Mouse (Mus musculus): ENCODE data around the gene Il4i1.
A peak's percentile ranks its signal among the peaks of the same experiment; 100 is the strongest.
"Not testable (repeated sequence)": the region's sequence is repeated elsewhere in the genome, so short reads cannot be mapped to it uniquely, and the experiment has no call there.

The Il4i1 gene

DNA sequence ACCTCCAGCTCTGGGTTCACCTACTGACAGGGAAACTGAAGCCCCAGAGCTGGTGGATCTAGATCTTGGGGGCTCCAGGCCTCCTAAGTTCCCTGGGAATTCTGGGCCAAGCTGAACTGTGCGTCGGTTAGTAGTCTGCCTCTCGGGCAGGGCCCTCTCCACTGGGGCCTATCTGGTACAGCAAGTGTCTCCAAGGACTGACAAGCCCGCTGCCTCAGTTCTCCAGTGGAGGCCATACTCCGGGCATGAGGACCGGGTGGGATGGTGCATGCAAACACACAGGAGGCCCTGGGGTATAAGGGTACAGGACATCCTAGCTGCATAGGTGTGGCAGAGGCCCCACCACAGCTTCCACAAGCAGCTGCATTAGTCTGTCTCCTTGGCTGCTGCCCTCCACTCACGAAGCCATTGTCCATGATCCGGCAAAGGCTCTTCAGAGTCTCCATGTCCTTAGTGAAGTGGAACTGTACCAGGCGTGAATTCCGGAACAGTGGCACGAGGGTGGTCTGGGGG lies 47.9 kb downstream of the Il4i1 start:
- no peak for DNase-seq (ENCODE audit: low spot score)

DNA sequence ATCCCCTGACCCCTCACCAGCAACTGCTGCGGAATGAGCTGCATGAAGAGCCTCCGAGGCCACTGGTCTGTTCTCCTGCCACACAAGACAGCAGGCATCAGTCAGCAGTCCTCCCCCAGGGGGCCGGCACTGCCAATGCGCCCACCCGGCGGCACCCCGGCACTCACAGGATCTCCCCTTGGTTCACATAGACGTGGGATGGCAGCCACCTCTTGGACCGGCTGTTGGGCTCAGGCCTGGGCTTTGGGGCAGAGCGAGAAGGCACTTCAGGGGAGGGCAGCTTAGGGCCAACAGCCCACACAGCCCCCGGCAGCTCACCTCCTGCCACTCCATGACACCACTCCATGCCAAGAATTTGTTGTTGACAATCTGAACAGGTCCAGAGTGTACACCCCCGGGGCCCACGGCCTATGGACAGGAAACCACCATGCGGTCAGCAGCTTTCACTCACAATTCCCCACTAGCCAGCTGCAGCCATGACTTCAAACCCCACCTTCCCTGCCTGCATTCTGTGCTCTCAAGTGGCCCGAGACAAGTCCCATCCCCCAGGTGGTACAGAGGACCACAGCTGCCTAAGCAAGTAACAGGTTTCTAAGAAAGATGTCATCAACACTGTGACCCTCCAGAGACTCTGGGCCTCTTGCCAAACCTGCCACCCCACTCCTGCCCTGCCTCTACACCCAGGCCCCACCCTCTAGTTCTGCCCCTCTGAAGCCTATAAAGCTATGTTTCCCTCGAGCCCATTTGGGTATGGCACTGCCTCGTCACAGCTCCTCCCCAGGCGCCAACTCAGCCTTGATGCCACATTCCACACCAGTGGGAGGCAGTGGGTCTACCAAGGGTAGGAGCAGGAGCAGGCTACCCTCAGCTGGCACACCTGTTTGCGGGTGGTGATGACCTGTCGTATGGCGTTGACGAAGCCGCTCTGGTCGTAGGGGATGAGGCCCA lies 48.7 kb downstream of the Il4i1 start:
- DNase-seq (ENCODE audit: low spot score) = peak; percentile 59

DNA sequence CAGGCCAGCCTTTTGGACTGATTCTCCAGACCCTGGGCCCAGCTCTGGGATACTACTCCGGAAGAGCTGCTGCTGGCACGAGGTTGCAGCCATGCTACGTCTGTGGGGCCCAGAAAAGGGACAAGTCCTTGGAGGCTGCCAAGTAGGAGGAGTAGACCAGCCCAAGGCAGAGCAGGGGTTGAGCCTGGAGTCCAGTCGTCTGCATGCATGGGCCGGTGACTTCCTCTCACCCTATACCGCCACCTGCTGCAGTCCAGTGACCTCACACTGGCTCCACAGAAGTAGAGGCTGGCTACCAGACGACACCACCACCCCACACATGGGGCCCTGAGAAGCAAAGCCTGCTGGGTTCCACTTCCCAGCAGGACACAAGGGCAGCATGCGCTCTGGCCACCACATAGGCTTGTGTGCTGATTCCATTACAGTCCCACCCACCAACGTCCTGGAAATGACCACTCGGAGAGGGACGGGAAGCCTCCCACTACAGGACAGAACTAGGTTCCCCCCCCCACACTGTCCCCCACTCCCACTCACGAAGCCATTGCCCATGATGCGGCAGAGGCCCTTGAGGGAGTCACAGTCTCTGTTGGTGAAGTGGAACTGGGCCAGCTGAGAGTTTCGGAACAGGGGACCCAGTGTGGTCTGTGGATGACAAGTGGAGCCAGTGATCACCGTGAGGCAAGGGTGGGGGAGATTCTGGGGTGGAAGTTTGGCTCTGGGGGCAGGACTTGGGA lies 50.3 kb downstream of the Il4i1 start:
- peak; percentile 88 for DNase-seq (ENCODE audit: low spot score)

DNA sequence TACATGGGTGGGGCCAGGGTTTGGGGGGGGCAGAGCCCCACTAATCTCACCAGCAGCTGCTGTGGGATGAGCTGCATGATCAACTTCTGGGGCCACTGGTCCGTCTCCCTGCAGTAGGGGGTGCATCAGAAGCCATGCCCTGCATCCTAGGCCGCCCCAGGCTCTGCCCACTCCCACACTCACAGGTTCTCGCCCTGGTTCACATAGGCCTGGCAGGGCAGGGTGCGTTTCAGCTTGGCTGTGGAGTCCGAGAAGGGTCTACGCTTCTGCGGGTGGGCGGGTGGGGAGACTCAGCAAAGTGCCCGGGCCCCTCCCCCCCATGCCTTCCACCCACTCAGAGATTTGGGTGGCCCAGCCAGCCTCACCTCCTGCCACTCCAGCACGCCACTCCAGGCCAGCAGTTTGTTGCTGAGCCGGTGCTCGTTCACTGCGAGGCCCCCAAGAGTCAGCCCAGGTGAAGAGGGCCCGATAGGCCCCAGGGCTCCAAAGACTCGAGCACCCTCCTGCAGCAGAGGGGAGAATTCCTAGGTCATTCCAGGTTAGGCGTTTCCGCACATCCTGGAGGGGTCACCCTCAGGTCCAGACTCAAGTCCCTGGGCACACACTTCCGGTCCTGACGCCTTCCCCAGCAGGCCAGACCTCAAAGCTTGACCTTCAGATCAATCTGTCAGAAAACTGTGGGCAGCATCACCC lies 51.0 kb downstream of the Il4i1 start:
- no peak for DNase-seq (ENCODE audit: low spot score)

DNA sequence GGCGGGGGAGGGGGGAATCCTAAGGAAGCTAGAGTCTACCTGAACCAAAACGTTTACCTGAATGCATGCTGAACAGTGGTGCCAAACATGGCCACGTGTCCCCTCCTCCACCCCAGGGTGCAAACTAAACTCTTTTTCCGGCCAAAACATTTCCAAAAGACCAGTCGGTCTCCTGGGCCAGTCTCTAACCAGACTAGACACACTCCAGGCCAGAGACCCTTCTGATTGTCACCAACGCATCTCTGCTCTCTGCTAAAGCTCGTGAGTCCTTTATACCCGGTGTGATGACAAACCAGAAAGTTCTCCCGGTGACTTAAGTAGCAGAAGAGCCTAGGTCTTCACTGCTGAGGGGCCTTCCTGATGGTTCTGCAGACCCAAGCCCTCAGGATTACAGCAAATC lies 51.6 kb downstream of the Il4i1 start:
- no peak for DNase-seq (ENCODE audit: low spot score)

DNA sequence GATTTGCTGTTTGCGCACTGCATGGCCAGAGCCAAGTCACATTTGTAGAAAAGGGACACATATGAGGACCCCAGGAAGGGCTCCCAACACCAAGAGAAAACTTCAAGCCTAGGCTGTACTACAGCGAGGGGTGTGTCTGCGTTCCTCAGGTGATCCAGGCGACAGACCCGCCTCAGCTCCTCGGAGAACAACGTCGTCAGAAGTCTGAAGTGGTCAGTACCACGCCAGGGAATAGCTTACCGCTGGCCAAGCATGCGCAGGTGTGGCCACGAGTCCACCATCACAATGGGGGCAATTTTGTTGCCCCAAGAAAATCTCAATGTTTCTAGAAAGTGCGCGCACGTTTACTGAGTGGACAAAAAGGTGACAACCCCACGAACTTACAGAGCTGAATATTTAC lies 52.3 kb downstream of the Il4i1 start:
- no peak for DNase-seq (ENCODE audit: low spot score)

DNA sequence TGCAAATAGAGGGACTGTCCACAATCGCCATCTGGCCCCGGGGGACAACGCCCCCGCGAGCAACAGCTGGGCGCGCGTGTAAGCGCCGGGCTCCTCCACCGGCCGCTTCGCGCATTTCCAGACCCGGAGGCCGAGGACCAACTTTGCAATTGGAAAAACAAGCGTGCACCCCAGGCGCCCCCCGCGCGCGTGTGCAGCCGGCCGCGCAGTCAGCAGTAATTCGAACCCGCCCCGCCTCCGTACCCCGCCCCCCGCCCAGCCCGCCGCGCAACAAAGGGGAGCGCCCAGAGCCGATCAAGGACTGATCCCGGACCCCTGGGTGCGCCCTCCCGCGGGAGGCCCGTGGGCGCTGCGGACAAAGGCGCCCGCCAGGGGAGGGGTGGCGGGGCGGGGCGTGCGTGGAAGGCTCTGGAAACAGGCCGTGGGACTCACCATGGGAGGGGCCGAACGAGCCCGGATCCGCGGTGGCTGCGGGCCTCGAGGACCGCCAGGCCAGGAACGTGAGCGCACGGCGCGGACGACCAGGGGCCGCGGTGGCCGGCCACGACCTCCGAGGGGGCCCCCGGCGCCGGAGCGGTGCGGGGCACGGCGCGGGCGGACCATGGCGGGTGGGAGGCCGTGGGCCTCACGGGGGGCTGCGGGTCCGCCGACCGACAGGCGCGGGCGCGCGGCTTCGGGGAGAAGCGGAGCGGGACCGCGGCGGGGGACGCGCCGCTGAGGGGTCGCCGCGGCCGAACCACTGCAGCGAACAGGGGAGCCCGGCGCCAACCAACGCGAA lies 52.9 kb downstream of the Il4i1 start:
- peak; percentile 73 for DNase-seq (ENCODE audit: low spot score)

DNA sequence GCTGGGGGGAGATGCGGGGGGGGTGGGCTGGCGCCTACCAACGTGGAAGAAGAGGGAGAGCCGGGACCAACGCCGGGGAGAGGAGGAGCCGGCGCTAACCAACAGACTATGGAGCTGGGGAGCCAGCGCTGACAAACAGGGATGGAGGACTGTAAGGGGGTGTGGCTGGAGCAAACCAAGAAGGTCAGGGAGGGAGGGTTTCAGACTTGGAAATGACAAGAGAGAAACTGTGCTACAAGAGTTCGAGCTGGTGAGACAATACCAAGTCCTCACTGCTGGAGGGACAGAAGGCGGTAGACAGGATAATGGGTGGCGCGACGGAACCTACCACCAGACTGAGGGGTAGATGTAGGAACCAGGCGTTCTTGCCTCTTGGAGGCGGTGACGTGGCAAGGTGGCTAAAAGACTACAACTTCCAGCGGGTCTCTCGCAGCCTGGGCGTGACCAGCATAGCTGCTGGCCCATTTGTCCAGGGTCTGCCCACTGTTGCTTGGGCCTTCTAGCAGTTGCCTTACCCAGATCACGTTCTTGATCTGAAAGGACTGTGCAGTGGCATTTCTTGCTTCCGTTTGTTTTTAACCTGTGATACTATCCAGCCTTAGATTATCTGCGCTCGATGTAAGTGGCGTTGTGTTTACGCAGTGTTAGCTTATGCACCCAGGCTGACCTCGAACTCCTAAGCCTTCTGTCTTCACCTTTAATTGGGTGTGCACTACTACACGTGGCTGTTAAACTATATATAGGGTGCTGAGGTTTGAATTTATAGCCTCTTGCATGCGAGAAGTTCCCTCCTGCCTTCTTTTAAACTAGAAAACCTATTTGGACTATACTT lies 53.7 kb downstream of the Il4i1 start, which contains the start of gene Ptov1:
Gene Ptov1 (minus strand): TSS at position 92 of the 832 bp plus-strand sequence.
- DNase-seq (ENCODE audit: low spot score) = peak; percentile 95

DNA sequence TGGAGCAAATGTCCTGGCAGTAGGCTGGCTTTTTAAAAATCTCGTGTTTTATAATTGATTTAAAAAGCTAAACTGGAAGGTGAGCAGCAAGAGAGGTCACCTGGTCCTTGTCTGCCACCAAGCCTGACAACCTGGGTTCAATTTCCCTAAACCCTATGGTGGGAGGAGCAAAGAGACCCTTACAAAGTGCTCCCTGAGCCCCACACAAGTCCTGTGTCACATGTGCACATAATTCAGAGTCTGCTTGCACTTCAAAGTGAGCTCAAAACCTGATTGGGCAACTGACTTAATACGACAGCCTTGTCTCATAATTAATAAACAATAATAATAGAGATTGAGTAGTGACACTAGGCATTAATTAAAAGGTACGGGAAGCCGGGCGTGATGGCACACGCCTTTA lies 54.4 kb downstream of the Il4i1 start:
- no peak for DNase-seq (ENCODE audit: low spot score)

DNA sequence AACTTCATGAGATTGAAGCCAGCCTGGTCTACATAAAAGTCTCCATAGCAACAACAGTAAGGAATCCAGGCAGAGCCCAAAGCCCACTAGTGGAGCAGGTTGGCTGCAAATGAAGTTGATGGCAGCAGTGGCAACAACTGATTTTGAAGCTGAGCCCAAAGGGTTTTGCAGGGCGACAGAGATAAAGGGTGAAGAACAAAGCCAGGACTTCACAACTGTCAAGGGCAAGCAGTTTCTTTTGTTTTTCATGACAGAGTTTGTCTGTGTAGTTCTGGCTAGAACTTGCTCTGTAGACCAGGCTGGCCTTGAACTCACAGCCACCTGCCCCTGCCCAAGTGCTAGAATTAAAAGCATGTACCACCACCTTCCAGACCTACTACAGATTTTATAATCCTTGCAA lies 55.0 kb downstream of the Il4i1 start:
- no peak for DNase-seq (ENCODE audit: low spot score)

DNA sequence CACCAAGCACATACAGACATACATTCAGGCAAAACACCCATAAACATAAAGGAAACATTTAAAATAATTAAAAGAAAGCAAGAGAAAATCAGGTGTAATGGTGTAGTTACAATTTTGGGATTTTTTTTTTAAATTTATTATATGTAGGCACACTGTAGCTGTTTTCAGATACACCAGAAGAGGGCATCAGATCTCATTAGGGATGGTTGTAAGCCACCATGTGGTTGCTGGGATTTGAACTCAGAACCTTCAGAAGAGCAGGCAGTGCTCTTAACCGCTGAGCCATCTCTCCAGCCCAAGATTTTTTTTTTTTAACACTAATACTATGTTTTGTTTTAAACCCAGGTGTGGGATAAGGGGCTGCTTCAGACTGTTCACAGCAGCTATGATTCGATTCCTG lies 55.6 kb downstream of the Il4i1 start:
- not testable (repeated sequence) for DNase-seq (ENCODE audit: low spot score)

DNA sequence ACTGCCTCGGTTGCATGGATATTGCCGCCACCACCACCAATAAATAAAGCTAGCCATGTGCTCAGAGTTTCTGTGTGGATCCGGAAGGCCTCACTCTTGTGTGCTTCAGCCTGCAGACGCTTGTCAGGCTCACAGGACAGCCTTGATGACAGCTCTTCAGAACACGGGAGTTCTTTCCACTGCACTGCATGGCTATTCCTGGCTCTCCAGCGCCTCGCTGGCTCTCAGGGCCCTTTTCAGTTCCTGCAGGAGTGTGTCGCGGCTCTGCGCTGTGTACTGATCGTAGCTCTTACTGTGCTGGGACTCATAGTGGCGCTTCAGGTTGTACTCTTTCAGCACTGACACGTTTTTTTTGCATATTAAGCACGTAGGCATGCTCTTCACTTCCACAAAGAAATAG lies 61.6 kb downstream of the Il4i1 start:
- DNase-seq (ENCODE audit: low spot score) = no peak

DNA sequence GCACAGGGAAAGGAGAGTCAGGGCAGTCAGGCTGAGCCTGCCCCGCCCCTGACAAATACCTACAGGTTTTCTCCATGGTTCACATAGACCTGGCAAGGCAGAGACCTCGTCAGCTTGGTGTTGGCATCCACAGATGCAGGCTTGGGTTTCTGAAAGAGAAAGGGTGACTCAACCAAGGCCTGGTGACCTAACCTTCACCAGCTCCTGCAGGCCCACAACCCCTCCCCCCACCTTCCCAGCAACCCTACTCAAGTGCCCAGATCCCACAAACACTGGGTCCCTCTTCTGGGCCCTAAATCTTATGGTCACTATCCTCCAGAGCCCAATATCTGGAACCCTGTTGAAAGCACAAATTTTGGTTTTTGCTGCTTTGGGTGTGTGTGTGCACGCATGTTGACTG lies 66.8 kb downstream of the Il4i1 start:
- no peak for DNase-seq (ENCODE audit: low spot score)

DNA sequence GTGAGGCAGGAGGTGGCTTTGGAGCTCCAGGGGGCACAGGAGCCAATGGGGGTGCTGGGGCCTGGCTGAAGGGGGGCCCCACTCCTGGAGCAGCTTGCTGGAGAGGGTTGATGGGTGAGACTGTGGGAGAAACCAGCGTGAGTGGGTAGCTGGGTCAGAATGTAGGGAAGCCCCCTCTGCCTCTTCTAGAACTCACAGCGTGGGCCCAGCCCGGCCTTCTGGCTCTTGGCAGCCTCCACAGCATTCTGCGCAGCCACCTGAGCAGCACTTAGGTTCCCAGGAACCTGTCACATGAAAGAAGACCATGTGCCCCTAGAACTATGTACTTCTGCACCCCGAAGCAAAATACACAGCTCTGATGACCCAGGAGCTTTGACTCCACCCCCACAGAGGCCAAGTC lies 68.5 kb downstream of the Il4i1 start:
- no peak for DNase-seq (ENCODE audit: low spot score)

DNA sequence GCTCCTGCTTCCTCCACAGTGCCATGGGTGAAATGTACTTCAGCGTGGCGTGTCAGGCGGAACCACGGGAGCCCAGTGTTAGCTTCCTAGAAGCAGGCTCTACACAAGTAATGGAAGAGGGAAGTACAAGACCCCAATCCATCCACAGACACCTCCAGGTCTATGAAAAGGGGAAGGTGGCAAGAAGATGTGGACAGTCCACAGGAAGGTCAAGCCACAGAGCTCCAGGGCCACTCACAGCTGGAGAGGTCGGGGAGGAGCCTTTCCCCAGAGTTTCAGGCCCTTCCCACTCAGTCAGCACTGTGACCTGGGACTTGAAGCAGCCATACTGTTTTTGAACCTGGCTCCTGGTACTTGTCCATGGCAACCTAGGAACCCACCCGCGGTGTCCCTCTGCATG lies 70.8 kb downstream of the Il4i1 start:
- no peak for DNase-seq (ENCODE audit: low spot score)

DNA sequence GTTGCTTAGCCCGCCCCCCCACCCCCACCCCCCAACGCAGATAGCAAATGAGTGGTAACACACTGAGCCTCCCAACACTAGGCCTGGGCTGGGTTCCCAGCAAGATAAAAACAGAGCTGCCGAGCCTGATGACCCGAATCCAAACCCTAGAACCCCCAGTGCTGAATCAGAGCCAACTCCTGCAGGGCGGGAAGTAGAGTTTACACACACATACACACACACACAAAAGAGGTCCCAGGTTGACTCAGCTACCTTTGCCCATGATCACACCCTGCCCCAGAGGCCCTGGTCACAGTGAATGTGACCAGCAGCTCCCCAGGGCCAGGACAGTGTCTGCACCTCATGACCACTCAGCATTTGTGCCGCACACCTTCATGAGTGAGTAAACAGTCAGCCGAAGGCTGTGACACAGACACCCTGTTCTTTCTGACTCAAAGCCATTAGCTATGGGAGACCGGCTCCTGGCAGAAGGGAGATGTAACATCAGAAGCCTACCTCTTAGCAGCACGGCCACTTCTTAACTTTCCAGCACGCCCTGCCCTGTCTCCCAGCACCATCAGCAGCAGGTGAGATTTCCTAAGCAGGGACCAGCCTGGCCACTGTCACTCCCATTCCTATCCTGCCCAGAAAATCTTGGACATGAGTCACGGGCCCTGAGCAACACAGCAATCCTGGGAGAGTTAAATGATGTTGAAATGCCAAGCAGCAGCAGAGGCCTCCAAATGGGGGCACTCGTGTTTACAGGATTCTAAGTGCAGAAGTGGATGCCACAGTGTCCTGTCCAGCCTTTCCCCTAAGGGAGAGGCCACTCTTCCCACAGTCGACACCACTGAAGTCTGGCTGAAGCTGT lies 72.3 kb downstream of the Il4i1 start:
- peak; percentile 54 for DNase-seq (ENCODE audit: low spot score)

DNA sequence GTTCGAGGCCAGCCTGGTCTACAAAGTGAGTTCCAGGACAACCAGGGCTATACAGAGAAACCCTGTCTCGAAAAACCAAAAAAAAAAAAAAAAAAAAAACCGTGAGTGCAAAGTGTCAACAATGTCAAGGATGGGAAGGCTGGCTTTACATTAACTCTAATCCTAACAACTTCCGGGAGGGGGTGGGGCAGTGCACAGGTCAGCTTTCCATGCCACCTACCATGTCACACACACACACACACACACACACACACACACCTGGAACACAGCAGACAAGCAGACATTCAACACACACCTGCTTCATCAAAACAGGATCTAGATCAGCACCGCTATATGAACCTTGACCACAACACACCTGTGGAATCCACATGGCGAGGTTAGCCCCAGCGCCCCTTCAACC lies 74.0 kb downstream of the Il4i1 start:
- DNase-seq (ENCODE audit: low spot score) = no peak
